Mouse (Mus musculus) limb, embryonic 14.5 days (tissue): ENCODE results near the gene Nsg1. TPM values are rescaled to one million over a fixed set of nuclear protein-coding genes. Genes with fewer than 3 reads are reported as not detected.

Experiments used
- ATAC-seq: fragments of 200-750 bp; cut with Nextera tagmentation; 2 replicates; pipeline ENCODE4 v1.8.0; 2017; ENCODE audit warnings: low read depth, moderate number of reproducible peaks, moderate TSS enrichment; ENCODE audit not compliant: low FRiP score
- DNase-seq: peaks from one replicate; pipeline ENCODE4 v3.0.0-alpha.2; 2015; ENCODE audit warnings: low spot score
- H3K27ac ChIP-seq: fragments of 300-500 bp; sonication (generic); replicated peaks from 2 replicates; pipeline ENCODE4 v1.5.1; 2014; ENCODE audit warnings: low read depth, mild to moderate bottlenecking, low read length, moderate library complexity, mixed read lengths
- H3K27me3 ChIP-seq: fragments of 300-500 bp; sonication (generic); 2 replicates; pipeline ENCODE4 v1.6.1; 2014; ENCODE audit warnings: low read length, mixed read lengths; ENCODE audit not compliant: control insufficient read depth, insufficient read depth
- H3K36me3 ChIP-seq: fragments of 300-500 bp; sonication (generic); 2 replicates; pipeline ENCODE4 v1.6.1; 2014; ENCODE audit warnings: mild to moderate bottlenecking, low read length, moderate library complexity, mixed read lengths; ENCODE audit not compliant: control insufficient read depth, insufficient read depth
- H3K4me1 ChIP-seq: fragments of 300-500 bp; sonication (generic); 2 replicates; pipeline ENCODE4 v1.6.1; 2014; ENCODE audit warnings: antibody characterized with exemption, low read length, mixed read lengths; ENCODE audit not compliant: control insufficient read depth, insufficient read depth
- H3K4me2 ChIP-seq: fragments of 300-500 bp; sonication (generic); replicated peaks from 2 replicates; pipeline ENCODE4 v1.6.1; 2014; ENCODE audit warnings: low read depth, mild to moderate bottlenecking, low read length, moderate library complexity; ENCODE audit not compliant: severe bottlenecking
- H3K4me3 ChIP-seq: fragments of 300-500 bp; sonication (generic); replicated peaks from 2 replicates; pipeline ENCODE4 v1.5.1; 2014; ENCODE audit warnings: low read length
- H3K9ac ChIP-seq: fragments of 300-500 bp; sonication (generic); 2 replicates; pipeline ENCODE4 v1.6.1; 2014; ENCODE audit warnings: mild to moderate bottlenecking, low read depth, low read length, moderate library complexity; ENCODE audit not compliant: severe bottlenecking
- H3K9me3 ChIP-seq: fragments of 300-500 bp; sonication (generic); 2 replicates; pipeline ENCODE4 v1.6.1; 2016; ENCODE audit warnings: low read length; ENCODE audit not compliant: control insufficient read depth
- POLR2A ChIP-seq: fragments of 200-500 bp; IDR thresholded peaks from 2 replicates; pipeline ENCODE4 v1.8.0; 2012; ENCODE audit warnings: inconsistent platforms, mild to moderate bottlenecking, moderate library complexity, borderline replicate concordance; ENCODE audit not compliant: insufficient read depth, insufficient read length; ENCODE audit errors: extremely low read depth
- WGBS: fragments of 180-500 bp; shearing (Covaris S2); extraction: QIAGEN DNeasy Blood & Tissue Kit; methylation state at CpG from one replicate; pipeline ENCODE4 v1.1.7; 2014; 5-methylcytosine and 5-hydroxymethylcytosine counted together
- polyA plus RNA-seq, 2 experiments: library from polyadenylated mRNA; depleted of rRNA in 1 of 2; stranded (reverse) in 1 of 2; unstranded in 1 of 2; fragments of >200 nt; fragmentation: Nextera tagmentation in 1 of 2; extraction: Ambion mirVana in 1 of 2; gene quantifications; 2 replicates each; pipeline versions ENCODE4 v1.2.1 to v1.2.3; 2012 to 2014

The Nsg1 gene
- polyA plus RNA-seq, 2 experiments, result 34.7 to 151 TPM

GRCm38 (mm10) chr5:38196821-38197481 is 37.2 kb upstream of the Nsg1 start:
- Histone ChIP-seq H3K4me2 (no peak overlapping the region), H3K9me3 (no peaks in the 10 kb centered on the region), H3K27ac (no peak overlapping the region), H3K4me1 (no peaks in the 10 kb centered on the region), H3K4me3 (no peak overlapping the region), H3K27me3 (no peaks in the 10 kb centered on the region), H3K36me3 (peaks cover 22% of the 10 kb centered on the region), H3K9ac (no peak overlapping the region)
- DNase-seq (no peak), ATAC-seq (no peak)
- WGBS, result 63% methylated on average over 5 of the region's 5 CpGs
- TF ChIP-seq POLR2A, result no peak

DNA sequence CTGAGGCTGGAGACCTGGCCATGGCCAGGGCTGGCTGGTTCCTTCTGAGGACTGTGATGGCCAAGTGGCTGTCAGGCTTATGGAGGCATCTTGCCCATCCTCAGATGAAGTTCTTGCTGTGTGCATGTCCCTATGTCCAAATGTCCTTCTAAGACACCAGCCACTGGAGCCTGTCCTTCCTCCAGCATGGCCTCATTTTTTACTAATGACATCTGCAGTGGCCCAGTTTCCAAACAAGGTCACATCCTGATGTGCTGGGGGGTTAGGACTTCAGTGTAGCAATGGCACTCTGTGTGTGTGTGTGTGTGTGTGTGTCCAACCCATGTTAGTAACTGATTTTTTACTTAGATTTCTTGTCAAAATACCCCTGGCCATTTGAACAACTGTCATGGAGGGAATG is 36.2 kb upstream of the Nsg1 start:
- H3K27me3 ChIP-seq, result no peaks in the 10 kb centered on the region
- TF ChIP-seq POLR2A, result no peak
- H3K4me3 ChIP-seq, result no peak overlapping the region
- H3K4me1 ChIP-seq, result no peaks in the 10 kb centered on the region
- no peak for ATAC-seq
- no peaks in the 10 kb centered on the region for H3K9me3 ChIP-seq
- no peak for DNase-seq
- H3K27ac ChIP-seq, result no peak overlapping the region
- no peak overlapping the region for H3K9ac ChIP-seq
- H3K4me2 ChIP-seq, result no peak overlapping the region
- H3K36me3 ChIP-seq, result peaks cover 12% of the 10 kb centered on the region

DNA sequence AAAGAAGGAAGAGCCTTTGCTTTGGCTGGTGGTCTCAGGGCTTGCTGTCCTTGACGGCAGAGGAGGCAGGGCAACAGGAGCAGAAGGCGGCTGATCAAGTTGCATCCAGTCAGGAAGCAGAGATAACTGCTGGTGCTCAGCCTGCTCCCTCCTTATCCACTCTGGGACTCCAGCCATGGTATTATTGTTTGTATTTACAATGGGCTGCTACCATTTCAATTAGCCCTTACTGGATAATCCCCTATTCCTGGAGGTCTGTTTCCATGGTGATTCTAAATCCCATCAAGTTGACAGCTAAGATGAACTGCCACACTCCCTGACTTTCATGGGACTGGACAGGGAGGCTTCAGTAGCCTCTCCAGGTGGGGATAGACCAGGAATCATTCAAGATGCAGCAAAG is 35.2 kb upstream of the Nsg1 start:
- no peaks in the 10 kb centered on the region for H3K27me3 ChIP-seq
- no peak for TF ChIP-seq POLR2A
- no peaks in the 10 kb centered on the region for H3K4me1 ChIP-seq
- 58% methylated on average over 2 of the region's 2 CpGs for WGBS
- H3K27ac ChIP-seq, result no peak overlapping the region
- H3K9me3 ChIP-seq, result no peaks in the 10 kb centered on the region
- DNase-seq (no peak), ATAC-seq (no peak)
- no peak overlapping the region for H3K4me2 ChIP-seq
- H3K4me3 ChIP-seq, result no peak overlapping the region
- H3K36me3 ChIP-seq, result peaks cover 5% of the 10 kb centered on the region
- H3K9ac ChIP-seq, result no peak overlapping the region

- no peaks in the 10 kb centered on the region for H3K27me3 ChIP-seq
- 90% methylated on average over 3 of the region's 3 CpGs for WGBS
- ATAC-seq (no peak), DNase-seq (no peak)
- no peak overlapping the region for H3K4me3 ChIP-seq
- H3K27ac ChIP-seq, result no peak overlapping the region
- H3K9ac ChIP-seq, result no peak overlapping the region
- H3K4me2 ChIP-seq, result no peak overlapping the region
- no peaks in the 10 kb centered on the region for H3K4me1 ChIP-seq
- no peaks in the 10 kb centered on the region for H3K36me3 ChIP-seq
- TF ChIP-seq POLR2A, result no peak
- H3K9me3 ChIP-seq, result no peaks in the 10 kb centered on the region
These were observed 31.2 kb upstream of the Nsg1 start for GRCm38 (mm10) chr5:38190907-38191306.

DNA sequence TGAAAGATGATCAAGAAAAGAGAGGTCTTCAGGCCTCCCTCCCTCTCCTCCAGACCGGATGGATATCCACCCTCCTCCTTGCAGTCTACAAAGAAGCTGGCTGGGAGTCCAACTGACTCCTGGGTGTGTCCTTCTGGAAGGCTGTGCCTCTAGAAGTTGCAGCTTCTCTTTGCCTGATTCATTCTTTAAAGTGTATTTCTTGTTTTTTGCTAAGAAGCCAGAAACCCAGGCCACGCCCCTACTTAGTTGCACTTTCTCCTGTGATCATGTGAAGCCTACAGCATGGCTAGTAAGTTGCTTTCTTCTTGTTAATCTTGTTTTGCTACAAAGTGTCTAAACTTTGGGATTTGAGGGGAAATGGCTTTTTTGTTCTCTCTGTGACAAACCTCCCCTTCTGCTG is 27.3 kb upstream of the Nsg1 start:
- no peaks in the 10 kb centered on the region for H3K9me3 ChIP-seq
- H3K4me2 ChIP-seq, result no peak overlapping the region
- no peaks in the 10 kb centered on the region for H3K36me3 ChIP-seq
- WGBS, result 93% methylated on average over 2 of the region's 2 CpGs
- DNase-seq (no peak), ATAC-seq (no peak)
- no peak for TF ChIP-seq POLR2A
- H3K4me3 ChIP-seq, result no peak overlapping the region
- no peak overlapping the region for H3K27ac ChIP-seq
- H3K27me3 ChIP-seq, result no peaks in the 10 kb centered on the region
- H3K9ac ChIP-seq, result no peak overlapping the region
- no peaks in the 10 kb centered on the region for H3K4me1 ChIP-seq
